Comparison of ENCODE assay signal across 8 mouse cellular contexts in the genomic region with DNA sequence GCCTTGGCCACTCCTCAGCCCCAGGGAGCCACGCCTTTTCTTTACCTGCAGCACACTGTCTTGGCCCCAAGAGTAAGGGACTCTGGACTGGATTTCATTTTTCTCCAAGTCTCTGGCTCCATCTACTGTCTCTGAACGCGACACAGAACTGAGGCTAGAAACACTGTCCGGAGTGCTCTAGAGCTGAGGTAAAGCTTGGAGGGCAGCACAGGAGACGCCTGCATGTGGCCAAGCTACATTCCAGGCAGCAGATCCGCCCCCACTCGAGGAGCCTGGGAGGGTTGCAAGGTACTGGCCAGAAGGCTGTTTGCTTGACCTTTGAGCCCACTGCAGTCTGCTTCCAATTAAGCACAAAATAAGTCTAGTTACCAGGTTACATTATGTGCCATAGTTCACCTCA.
DNase-seq lines count a peak whose midpoint lies in the region; ATAC-seq and TF ChIP-seq lines count a peak whose summit lies in the region.

No protein-coding gene starts in this region.

- TF ChIP-seq POLR2A in ES-Bruce4 (IDR thresholded peaks at IDR 0.05; ENCODE audit: insufficient read depth, low read length), result no peak

- no peaks in the 10 kb centered on the region for H3K9me3 ChIP-seq in ES-Bruce4 (replicated peaks; ENCODE audit: control insufficient read depth, insufficient read depth, low read length, poor library complexity, severe bottlenecking)
- H3K9me3 ChIP-seq in limb, embryonic 13.5 days, result no peaks in the 10 kb centered on the region

- WGBS in limb, embryonic 13.5 days, result 14% methylated on average over 7 of the region's 7 CpGs

- H3K4me1 ChIP-seq in ES-Bruce4 (ENCODE audit: control insufficient read depth, insufficient read depth, low read length), result no peaks in the 10 kb centered on the region
- H3K4me1 ChIP-seq in limb, embryonic 13.5 days, result peaks cover 21% of the 10 kb centered on the region

- no peaks in the 10 kb centered on the region for H3K27me3 ChIP-seq in ES-Bruce4 (ENCODE audit: control insufficient read depth, insufficient read depth, low read length, poor library complexity, severe bottlenecking)
- H3K27me3 ChIP-seq in limb, embryonic 13.5 days, result no peaks in the 10 kb centered on the region

- H3K36me3 ChIP-seq in ES-Bruce4 (ENCODE audit: control insufficient read depth, insufficient read depth, low read length, poor library complexity, severe bottlenecking), result no peaks in the 10 kb centered on the region
- H3K36me3 ChIP-seq in limb, embryonic 13.5 days, result no peaks in the 10 kb centered on the region

- no peak overlapping the region for H3K4me3 ChIP-seq in gastrocnemius, adult 2 months
- H3K4me3 ChIP-seq in ES-Bruce4 (ENCODE audit: low read depth, low read length), result no peak overlapping the region
- no peak overlapping the region for H3K4me3 ChIP-seq in limb, embryonic 13.5 days

- no peak overlapping the region for H3K27ac ChIP-seq in gastrocnemius, adult 2 months
- H3K27ac ChIP-seq in ES-Bruce4 (ENCODE audit: insufficient read depth, low read length), result no peak overlapping the region
- H3K27ac ChIP-seq in limb, embryonic 13.5 days, result no peak overlapping the region

- TF ChIP-seq EP300 in ES-Bruce4 (IDR thresholded peaks at IDR 0.05; ENCODE audit: insufficient read depth, low read depth, low read length), result no peak

- H3K4me2 ChIP-seq in limb, embryonic 13.5 days (replicated peaks), result no peak overlapping the region

- no peak overlapping the region for H3K9ac ChIP-seq in ES-Bruce4 (ENCODE audit: low read depth, poor library complexity, severe bottlenecking)
- H3K9ac ChIP-seq in limb, embryonic 13.5 days, result peak overlapping the region; percentile 31

- DNase-seq in gastrocnemius, adult 2 months, result peak; percentile 26
- DNase-seq in gastrocnemius, postnatal 14 days, result no peak
- DNase-seq in fat pad, adult 2 months (ENCODE audit: extremely low read depth, low read depth, low spot score), result peak; percentile 36
- peak; percentile 59 to 71 for DNase-seq in urinary bladder, postnatal 36 days (ENCODE audit: low spot score in 2 of 2)
- no peak for DNase-seq in adrenal gland, adult 18-20 months (ENCODE audit: low spot score in 2 of 2)

- intact Hi-C loops in gastrocnemius, adult 2 months (cut with DNase I), result loop anchor here (2.0 to 5.0 kb wide), 2 partner anchors 133 to 210 kb away; no protein-coding TSS in a partner anchor
- intact Hi-C loops in gastrocnemius, postnatal 14 days (cut with DNase I; ENCODE audit: low total_unique reads), result loop anchor here (10.0 kb wide), 1 partner anchor 197 kb away; no protein-coding TSS in a partner anchor

- TF ChIP-seq CTCF in gastrocnemius, adult 2 months (IDR thresholded peaks at IDR 0.05), result peak; percentile 63
- peak; percentile 14 for TF ChIP-seq CTCF in ES-Bruce4 (IDR thresholded peaks at IDR 0.05; ENCODE audit: low read depth, low read length)

- peak; percentile 67; the same call in 1 of the 2 replicates for ATAC-seq in limb, embryonic 13.5 days (ENCODE audit: low FRiP score, low read depth)
- ATAC-seq in megakaryocyte-erythroid progenitor cell, adult 5-6 weeks (replicated peaks; ENCODE audit: low FRiP score, low TSS enrichment, poor library complexity, severe bottlenecking), result no peak

Comparison
In these comparisons a context has a peak if more than half of its experiments do, and no peak if none do; other contexts are left out.
1. DNase-seq: peak in gastrocnemius, adult 2 months (single experiment), fat pad, adult 2 months (single experiment) and urinary bladder, postnatal 36 days (2 of 2); none in gastrocnemius, postnatal 14 days (single experiment) and adrenal gland, adult 18-20 months (0 of 2).